Mouse (Mus musculus): ENCODE results near the gene Snx20.

DNA sequence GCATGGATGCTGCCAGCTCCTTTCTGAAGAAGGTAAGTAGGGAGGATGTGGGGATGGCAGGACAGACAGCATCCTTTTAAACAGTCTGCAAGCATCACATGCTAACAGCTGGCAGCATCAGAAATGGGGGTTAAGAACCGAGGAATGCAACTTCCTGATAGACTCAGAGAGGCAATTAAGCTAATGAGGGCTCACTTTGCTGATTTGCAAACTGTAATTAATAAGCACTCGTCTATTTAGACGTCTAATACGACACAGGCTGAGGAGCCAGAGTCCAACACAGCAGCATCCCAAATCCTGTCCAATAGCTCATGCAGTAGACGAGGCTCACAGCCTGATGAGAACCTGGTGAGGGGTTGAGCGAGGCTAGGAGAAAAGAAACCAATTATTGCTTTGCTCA lies 25.7 kb downstream of the Snx20 start:
- TF ChIP-seq CTCF (IDR thresholded peaks at IDR 0.05; ENCODE audit: low read depth) (no peak), EP300 (IDR thresholded peaks at IDR 0.05; ENCODE audit: low read depth) (no peak)

Measured in heart, postnatal 0 days (tissue).